Mouse (Mus musculus): Measurements from ENCODE around the gene Hist2h2ab.

GRCm38 (mm10) chr3:96172197-96173178, 47.2 kb upstream of the Hist2h2ab start, which contains the start of gene Sf3b4:
- peak; percentile 92 for TF ChIP-seq POLR2A (IDR thresholded peaks at IDR 0.05; ENCODE audit: insufficient read length, low read depth)
- TF ChIP-seq MAX (IDR thresholded peaks at IDR 0.05; ENCODE audit: low read depth), result no peak
- no peak for TF ChIP-seq TCF3 (IDR thresholded peaks at IDR 0.05; ENCODE audit: insufficient read length, low read depth)
- TF ChIP-seq CEBPB (IDR thresholded peaks at IDR 0.05; ENCODE audit: insufficient read depth, poor library complexity, severe bottlenecking), result no peak
- TF ChIP-seq POLR2AphosphoS2 (IDR thresholded peaks at IDR 0.05; ENCODE audit: insufficient read length, low read depth), result peak; percentile 93
- TF ChIP-seq USF1 (IDR thresholded peaks at IDR 0.05; ENCODE audit: low read depth), result no peak
- no peak for TF ChIP-seq MYOG (IDR thresholded peaks at IDR 0.05; ENCODE audit: control insufficient read depth in 1 of 3, insufficient read depth in 1 of 3, insufficient read length in 2 of 3, low read depth in 2 of 3)
- TF ChIP-seq E2F4 (IDR thresholded peaks at IDR 0.05; ENCODE audit: insufficient read depth), result no peak
- TF ChIP-seq MYOD1 (IDR thresholded peaks at IDR 0.05; ENCODE audit: control insufficient read depth in 1 of 3, insufficient read length in 2 of 3, low read depth in 2 of 3), result no peak
- no peak for TF ChIP-seq TCF12 (IDR thresholded peaks at IDR 0.05; ENCODE audit: insufficient read depth, poor library complexity, severe bottlenecking)
- no peak for TF ChIP-seq SRF (IDR thresholded peaks at IDR 0.05; ENCODE audit: control insufficient read depth, insufficient read length, low read depth)
